Mouse (Mus musculus) E14TG2a.4 (cell line): ENCODE results near the gene Iqcc.

Experiments
- CTCF ChIP-seq: conservative IDR thresholded peaks from 2 replicates; pipeline ENCODE4 v1.5.1; 2014; ENCODE audit warnings: low read length
- NANOG ChIP-seq: IDR thresholded peaks from 2 replicates; pipeline ENCODE4 v1.6.1; 2014; ENCODE audit warnings: borderline replicate concordance, low read length, mixed read lengths

- no peak for TF ChIP-seq CTCF
- TF ChIP-seq NANOG = no peak
Observed at GRCm38 (mm10) chr4:129578466-129578865, 40.4 kb downstream of the Iqcc start, which contains the start of gene Fam167b.
